Mouse (Mus musculus): Measurements from ENCODE around the gene Sdad1. TPM values are rescaled to one million over a fixed set of nuclear protein-coding genes. Genes with fewer than 3 reads are reported as not detected.

The Sdad1 gene
- 57.1 and 76.7 TPM in 2 replicates for polyA plus RNA-seq (2012)

DNA sequence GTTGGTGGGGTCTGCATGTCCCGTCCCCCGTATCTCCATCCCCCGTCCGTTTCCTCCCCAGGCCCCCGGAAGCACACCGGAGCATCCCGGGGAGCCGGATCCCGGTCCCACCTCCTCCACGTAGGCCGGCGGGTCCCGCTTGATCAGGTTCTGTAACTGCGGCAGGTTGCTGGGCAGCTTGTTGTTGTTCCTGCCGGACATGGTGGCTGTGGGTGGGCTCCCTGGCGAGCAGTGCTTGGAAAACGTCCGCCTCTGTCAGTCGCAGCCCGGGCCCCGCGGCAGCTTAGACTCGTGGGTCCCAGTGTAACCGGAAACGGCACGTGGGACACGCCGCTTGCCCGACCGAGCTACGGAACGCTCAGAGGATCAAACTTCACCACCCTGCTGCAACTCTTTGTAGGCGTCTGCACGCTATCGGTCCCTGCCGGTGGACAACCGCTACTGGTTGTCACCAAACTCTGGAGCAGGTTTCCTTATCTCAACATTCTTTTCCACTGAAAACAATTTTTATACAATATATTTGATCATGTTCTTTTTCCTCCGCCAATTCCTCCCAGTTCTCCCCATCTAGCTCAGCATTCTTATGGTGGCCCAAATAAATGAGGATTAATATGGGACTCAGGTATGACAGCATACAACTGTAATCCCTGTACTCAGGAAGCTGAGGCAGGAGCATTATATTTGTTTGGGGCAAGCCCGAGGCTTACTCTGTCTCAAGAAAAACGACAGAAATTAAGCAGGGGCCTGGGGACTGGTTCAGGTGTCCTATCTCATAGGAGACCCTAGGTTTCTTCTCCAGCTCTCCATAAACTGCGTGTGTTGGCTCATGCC, at the start of gene Sdad1:
Sdad1 (minus strand) TSS at position 799 of the 831 bp plus-strand sequence.
- no peak for TF ChIP-seq GATA1 (IDR thresholded peaks at IDR 0.05; ENCODE audit: low read length)

DNA sequence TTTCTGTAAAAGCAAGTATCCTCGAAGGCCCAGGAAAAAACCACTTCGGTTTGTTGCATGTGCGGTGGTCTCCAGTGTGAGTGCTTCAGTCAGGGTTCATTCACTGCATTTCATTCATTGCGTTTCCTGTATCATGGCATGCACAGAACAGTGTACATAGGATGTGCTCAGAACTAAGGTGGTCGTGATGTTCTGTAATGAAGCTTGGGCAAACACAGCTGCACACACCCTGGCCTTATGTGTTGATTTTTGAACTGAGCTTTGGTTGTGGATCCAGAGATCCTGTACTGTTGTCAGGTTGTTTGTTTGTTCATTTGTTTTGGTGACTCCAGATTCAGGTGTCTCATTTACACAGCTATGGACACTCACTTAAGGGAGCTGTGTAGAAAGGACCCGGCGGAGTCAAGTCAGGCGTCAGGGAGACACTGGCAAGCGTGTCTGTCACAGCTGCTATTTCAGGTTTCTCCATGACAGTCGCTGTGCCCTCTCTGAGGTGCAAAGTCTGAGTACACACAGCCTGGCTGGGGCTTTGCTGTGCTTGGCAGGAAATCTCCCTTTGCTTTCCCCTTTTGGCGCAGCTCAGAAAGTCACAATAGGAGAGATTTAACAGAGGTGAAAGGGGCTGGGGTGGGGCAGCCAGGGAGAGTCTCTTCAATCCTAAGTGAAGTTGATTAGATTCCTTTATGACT, 48.6 kb upstream of the Sdad1 start:
- no peak for TF ChIP-seq GATA1 (IDR thresholded peaks at IDR 0.05; ENCODE audit: low read length)

DNA sequence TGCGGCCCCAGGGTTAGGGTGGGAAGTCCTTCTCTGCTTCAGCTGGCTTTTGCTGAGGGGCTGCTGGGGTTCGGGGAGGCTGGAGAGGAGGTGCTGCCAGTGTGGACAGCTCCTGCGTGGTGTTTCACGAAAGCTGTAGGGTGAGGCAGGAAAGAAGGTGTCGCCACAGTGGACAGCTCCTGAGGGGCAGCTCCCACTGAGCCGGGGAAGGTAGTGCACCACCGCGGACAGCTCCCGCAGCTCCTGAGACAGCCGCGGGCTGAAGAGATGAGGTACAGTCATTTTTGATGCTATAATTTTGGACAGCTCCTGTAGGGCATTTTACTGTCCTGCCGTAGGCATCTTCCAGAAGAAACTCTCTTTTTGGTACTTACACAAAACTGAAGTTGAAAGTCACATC, 47.8 kb upstream of the Sdad1 start:
- no peak for TF ChIP-seq GATA1 (IDR thresholded peaks at IDR 0.05; ENCODE audit: low read length)

DNA sequence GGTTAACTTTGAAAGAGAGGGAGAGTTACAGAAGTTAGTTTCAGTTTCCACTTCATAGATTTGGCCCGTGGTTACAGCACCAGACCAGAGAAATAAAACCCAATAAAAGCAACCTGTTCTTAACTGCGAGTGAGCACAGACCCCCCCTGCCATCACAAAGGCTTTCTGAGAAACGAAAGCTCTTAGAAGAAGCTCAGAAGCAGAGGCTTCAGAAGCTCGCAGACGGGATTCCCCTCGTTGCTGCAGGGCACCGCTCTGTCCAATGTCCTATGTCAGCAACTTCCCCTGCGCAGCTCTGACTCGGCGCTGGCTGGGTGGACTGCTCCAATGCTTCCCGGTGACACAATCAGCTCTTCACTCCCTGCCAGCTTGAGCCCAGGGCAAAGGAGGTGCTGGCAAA, 43.2 kb upstream of the Sdad1 start:
- TF ChIP-seq GATA1 (IDR thresholded peaks at IDR 0.05; ENCODE audit: low read length), result no peak

GRCm38 (mm10) chr5:92349731-92350130, 39.5 kb upstream of the Sdad1 start:
- no peak for TF ChIP-seq GATA1 (IDR thresholded peaks at IDR 0.05; ENCODE audit: low read length)

DNA sequence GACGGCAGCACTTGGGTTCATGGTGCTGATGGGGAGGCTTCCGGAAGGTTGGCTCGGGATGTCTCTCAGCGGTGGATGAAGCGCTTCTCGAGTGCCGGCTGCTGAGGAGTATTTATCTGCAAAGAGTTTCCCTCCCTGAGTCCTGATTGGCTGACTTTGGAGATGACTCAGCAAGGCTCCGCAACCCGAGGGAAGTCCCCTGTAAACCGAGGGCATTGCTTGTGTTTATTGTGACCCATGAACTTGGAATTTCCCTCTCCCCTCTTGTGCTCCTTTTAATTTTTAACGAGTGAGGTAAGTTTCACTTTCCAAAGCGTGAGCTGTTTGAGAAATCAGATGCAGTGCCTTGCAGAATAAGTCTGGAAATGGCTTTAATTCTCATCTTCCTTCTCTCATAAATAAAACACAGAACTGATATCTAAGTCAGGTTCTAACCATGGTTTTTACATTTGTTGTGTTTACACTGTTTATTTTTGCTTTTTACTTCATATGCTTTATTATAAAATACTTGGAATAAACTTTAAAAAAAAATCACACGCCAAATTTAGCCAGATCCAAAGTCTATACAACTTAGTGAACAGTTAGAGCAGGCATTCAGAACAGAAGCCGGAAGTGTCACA, 38.6 kb upstream of the Sdad1 start, which contains the start of gene Cxcl10:
Cxcl10 (minus strand) TSS at position 96 of the 620 bp plus-strand sequence.
- no peak for TF ChIP-seq GATA1 (IDR thresholded peaks at IDR 0.05; ENCODE audit: low read length)

- no peak for TF ChIP-seq GATA1 (IDR thresholded peaks at IDR 0.05; ENCODE audit: low read length)
Measured at GRCm38 (mm10) chr5:92345006-92345405, 34.7 kb upstream of the Sdad1 start.

- TF ChIP-seq GATA1 (IDR thresholded peaks at IDR 0.05; ENCODE audit: low read length), result no peak
Measured at GRCm38 (mm10) chr5:92340606-92341005, 30.3 kb upstream of the Sdad1 start.

DNA sequence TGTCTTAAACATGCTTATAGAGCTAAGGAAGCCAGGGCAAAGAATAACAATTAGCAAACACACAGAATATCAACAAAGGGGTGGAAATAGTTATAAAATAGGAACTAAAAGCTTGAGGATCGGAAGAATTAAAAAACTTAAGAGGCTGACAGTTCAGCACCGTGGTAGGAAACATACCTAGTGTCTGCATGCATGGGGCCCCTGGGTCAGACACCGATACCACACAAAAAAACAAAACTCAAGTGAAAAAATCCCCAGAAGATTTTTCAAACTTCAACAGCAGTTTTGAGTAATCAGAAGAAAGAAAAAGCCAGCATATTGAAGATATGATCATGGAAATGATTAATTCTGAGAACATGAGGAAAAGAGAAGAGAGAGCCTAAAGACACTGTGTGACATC, 26.5 kb upstream of the Sdad1 start:
- TF ChIP-seq GATA1 (IDR thresholded peaks at IDR 0.05; ENCODE audit: low read length), result no peak

GRCm38 (mm10) chr5:92332359-92332840, 22.1 kb upstream of the Sdad1 start:
- TF ChIP-seq GATA1 (IDR thresholded peaks at IDR 0.05; ENCODE audit: low read length), result no peak

- no peak for TF ChIP-seq GATA1 (IDR thresholded peaks at IDR 0.05; ENCODE audit: low read length)
Measured at GRCm38 (mm10) chr5:92331635-92332338, 21.5 kb upstream of the Sdad1 start, which contains the start of gene Art3. Gene Art3 (plus strand): TSS chr5:92331827.

DNA sequence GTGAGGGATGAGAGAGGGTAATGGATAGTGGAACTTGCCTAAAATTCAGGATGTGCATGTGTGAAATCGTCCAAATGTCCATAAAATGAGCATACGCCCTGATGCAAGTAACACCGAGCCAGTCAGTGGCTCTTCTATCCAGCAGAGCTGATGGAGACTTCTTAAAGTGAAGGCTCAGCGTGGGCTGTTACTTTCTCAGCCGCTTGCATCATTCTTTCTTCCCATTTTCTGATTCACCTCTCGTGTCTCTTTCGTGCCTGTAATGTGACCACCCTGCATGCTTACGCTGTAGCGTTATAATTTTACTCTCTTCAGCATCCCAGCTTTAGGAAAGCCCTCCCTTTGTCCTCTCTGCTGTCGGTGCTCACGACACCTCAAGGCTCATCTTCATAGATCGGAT, 20.8 kb upstream of the Sdad1 start:
- no peak for TF ChIP-seq GATA1 (IDR thresholded peaks at IDR 0.05; ENCODE audit: low read length)

- no peak for TF ChIP-seq GATA1 (IDR thresholded peaks at IDR 0.05; ENCODE audit: low read length)
Measured at GRCm38 (mm10) chr5:92327929-92328328, 17.6 kb upstream of the Sdad1 start, which contains the start of gene Cxcl9. Gene Cxcl9 (minus strand): TSS chr5:92328079.

- no peak for TF ChIP-seq GATA1 (IDR thresholded peaks at IDR 0.05; ENCODE audit: low read length)
Measured at GRCm38 (mm10) chr5:92327367-92327766, 17.1 kb upstream of the Sdad1 start.

DNA sequence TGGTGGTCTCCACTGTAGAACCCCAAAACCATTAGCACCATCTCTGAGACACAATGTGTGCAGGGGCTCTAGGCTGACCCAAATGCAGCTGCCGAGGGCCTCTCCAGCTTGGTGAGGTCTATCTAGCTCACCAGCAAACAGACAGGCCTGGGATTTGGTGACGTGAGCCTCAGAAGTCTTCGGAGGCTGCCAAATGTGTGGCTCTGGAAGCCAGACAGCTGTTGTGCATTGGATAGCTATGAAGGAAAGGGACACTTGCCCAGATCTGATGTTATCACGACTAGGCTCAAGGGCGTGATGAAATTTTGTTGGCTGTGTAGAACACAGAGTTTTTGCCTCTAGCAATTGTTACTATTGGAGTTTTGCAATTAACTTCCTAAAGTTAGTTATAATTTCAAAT, 13.0 kb upstream of the Sdad1 start:
- TF ChIP-seq GATA1 (IDR thresholded peaks at IDR 0.05; ENCODE audit: low read length), result no peak

Data from G1E-ER4 (cell line).